Mouse (Mus musculus): ENCODE data around the gene Hoxc13.

- TF ChIP-seq POLR2A (IDR thresholded peaks at IDR 0.05; ENCODE audit: control insufficient read depth in 1 of 2, insufficient read depth in 1 of 2, low read depth in 1 of 2, low read length in 2 of 2, poor library complexity in 1 of 2) (peak; percentile 50 to 91; a peak in 3 of 4 replicates), GABPA (IDR thresholded peaks at IDR 0.05; ENCODE audit: low read depth, low read length) (no peak), E2F4 (IDR thresholded peaks at IDR 0.05; ENCODE audit: borderline replicate concordance, low read depth, low read length) (no peak), CTCF (IDR thresholded peaks at IDR 0.05 in 2 of 3, conservative IDR thresholded peaks at IDR 0.05 in 1 of 3; ENCODE audit: control insufficient read depth in 1 of 3, insufficient read depth in 1 of 3, low read depth in 2 of 3, low read length in 3 of 3, poor library complexity in 1 of 3, severe bottlenecking in 1 of 3) (peak in 1 of 3 experiments; percentile 9; a peak in 1 of 6 replicates), JUND (IDR thresholded peaks at IDR 0.05; ENCODE audit: low read depth, low read length) (no peak), TBP (IDR thresholded peaks at IDR 0.05; ENCODE audit: low read depth, low read length) (peak; percentile 93), SIN3A (IDR thresholded peaks at IDR 0.05; ENCODE audit: low read length) (peak; percentile 73), CHD2 (IDR thresholded peaks at IDR 0.05; ENCODE audit: low read length) (no peak), MAFK (IDR thresholded peaks at IDR 0.05; ENCODE audit: borderline replicate concordance, low read depth, low read length) (no peak), CHD1 (IDR thresholded peaks at IDR 0.05; ENCODE audit: low read depth, low read length) (no peak), KAT2A (conservative IDR thresholded peaks at IDR 0.05; ENCODE audit: low read depth, low read length) (no peak)
Measured at GRCm38 (mm10) chr15:102945185-102946077, 24.5 kb downstream of the Hoxc13 start.

All from MEL (cell line).